27 mouse cellular contexts compared by ENCODE assay signal in the genomic region with DNA sequence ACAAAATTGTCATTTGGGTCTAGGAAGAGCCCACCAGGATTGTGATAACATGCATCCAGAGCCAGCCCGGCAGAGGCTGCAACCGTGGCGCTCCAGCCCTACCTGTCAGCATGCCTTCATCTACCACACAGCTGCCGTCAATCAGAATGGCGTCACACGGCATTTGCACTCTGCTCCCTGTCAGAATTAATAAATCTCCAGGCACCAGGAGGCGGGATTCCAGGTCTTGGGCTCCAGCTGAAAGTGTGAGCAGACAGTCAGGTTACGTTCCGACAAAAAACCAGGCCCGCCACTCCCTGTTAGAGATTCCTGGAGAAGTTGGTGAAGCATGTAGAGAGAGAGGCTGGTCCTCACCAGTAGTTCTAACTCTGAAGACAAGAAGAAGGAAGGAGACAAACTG.
A peak's percentile ranks its signal among the peaks of the same experiment; 100 is the strongest.
DNase-seq lines count a peak whose midpoint lies in the region; ATAC-seq lines count a peak whose summit lies in the region.
"Had no signal": no experiment of that assay in that cellular context is flagged by ENCODE, and none has a peak within 500 bp of the region (broad histone marks: within the 10 kb centered on the region; RNA-seq: fewer than 3 reads in every experiment).

No protein-coding gene starts in this region.

- H3K27me3 ChIP-seq in kidney, embryonic 15.5 days, result no peaks in the 10 kb centered on the region
- no peaks in the 10 kb centered on the region for H3K27me3 ChIP-seq in embryonic facial prominence, embryonic 10.5 days (replicated peaks; ENCODE audit: low read depth, poor library complexity, severe bottlenecking)
- no peaks in the 10 kb centered on the region for H3K27me3 ChIP-seq in midbrain, embryonic 11.5 days (ENCODE audit: control insufficient read depth, insufficient read depth, low read length)
- H3K27me3 ChIP-seq: embryonic facial prominence, embryonic 15.5 days; forebrain, embryonic 12.5 days; heart, embryonic 13.5 days; limb, embryonic 15.5 days; liver, embryonic 13.5 days had no signal

- no peak overlapping the region for H3K4me3 ChIP-seq in kidney, embryonic 15.5 days (replicated peaks)
- no peak overlapping the region for H3K4me3 ChIP-seq in embryonic facial prominence, embryonic 10.5 days
- no peak overlapping the region for H3K4me3 ChIP-seq in midbrain, embryonic 11.5 days (ENCODE audit: low read depth, low read length)
- H3K4me3 ChIP-seq: embryonic facial prominence, embryonic 15.5 days; forebrain, embryonic 12.5 days; heart, embryonic 13.5 days; limb, embryonic 15.5 days; liver, embryonic 13.5 days had no signal

- no peak overlapping the region for H3K27ac ChIP-seq in kidney, embryonic 15.5 days
- no peak overlapping the region for H3K27ac ChIP-seq in embryonic facial prominence, embryonic 10.5 days (replicated peaks)
- H3K27ac ChIP-seq in midbrain, embryonic 11.5 days (ENCODE audit: low read depth, low read length), result no peak overlapping the region
- H3K27ac ChIP-seq: embryonic facial prominence, embryonic 15.5 days; forebrain, embryonic 12.5 days; heart, embryonic 13.5 days; limb, embryonic 15.5 days; liver, embryonic 13.5 days; macrophage had no signal

- no peaks in the 10 kb centered on the region for H3K4me1 ChIP-seq in kidney, embryonic 15.5 days
- no peaks in the 10 kb centered on the region for H3K4me1 ChIP-seq in embryonic facial prominence, embryonic 10.5 days
- no peaks in the 10 kb centered on the region for H3K4me1 ChIP-seq in midbrain, embryonic 11.5 days (ENCODE audit: control insufficient read depth, insufficient read depth, low read length)
- H3K4me1 ChIP-seq: embryonic facial prominence, embryonic 15.5 days; forebrain, embryonic 12.5 days; heart, embryonic 13.5 days; limb, embryonic 15.5 days; liver, embryonic 13.5 days had no signal

- H3K9me3 ChIP-seq in kidney, embryonic 15.5 days (replicated peaks), result no peaks in the 10 kb centered on the region
- no peaks in the 10 kb centered on the region for H3K9me3 ChIP-seq in embryonic facial prominence, embryonic 10.5 days
- H3K9me3 ChIP-seq in midbrain, embryonic 11.5 days (ENCODE audit: control insufficient read depth, low read length), result no peaks in the 10 kb centered on the region
- H3K9me3 ChIP-seq: embryonic facial prominence, embryonic 15.5 days; forebrain, embryonic 12.5 days; heart, embryonic 13.5 days; limb, embryonic 15.5 days; liver, embryonic 13.5 days had no signal

- no peaks in the 10 kb centered on the region for H3K36me3 ChIP-seq in kidney, embryonic 15.5 days
- H3K36me3 ChIP-seq in embryonic facial prominence, embryonic 10.5 days (replicated peaks), result no peaks in the 10 kb centered on the region
- H3K36me3 ChIP-seq in midbrain, embryonic 11.5 days (ENCODE audit: control insufficient read depth, insufficient read depth, low read length), result no peaks in the 10 kb centered on the region
- H3K36me3 ChIP-seq: embryonic facial prominence, embryonic 15.5 days; forebrain, embryonic 12.5 days; heart, embryonic 13.5 days; limb, embryonic 15.5 days; liver, embryonic 13.5 days had no signal

- no peak overlapping the region for H3K4me2 ChIP-seq in kidney, embryonic 15.5 days
- H3K4me2 ChIP-seq in midbrain, embryonic 11.5 days, result no peak overlapping the region
- H3K4me2 ChIP-seq: embryonic facial prominence, embryonic 15.5 days; forebrain, embryonic 12.5 days; heart, embryonic 13.5 days; limb, embryonic 15.5 days; liver, embryonic 13.5 days had no signal

- H3K9ac ChIP-seq in kidney, embryonic 15.5 days, result no peak overlapping the region
- no peak overlapping the region for H3K9ac ChIP-seq in midbrain, embryonic 11.5 days (ENCODE audit: low read length)
- H3K9ac ChIP-seq: embryonic facial prominence, embryonic 15.5 days; forebrain, embryonic 12.5 days; forebrain, postnatal 0 days; heart, embryonic 13.5 days; limb, embryonic 15.5 days; liver, embryonic 13.5 days had no signal

- DNase-seq in kidney, adult 11 months, result peak; percentile 34
- DNase-seq in embryonic facial prominence, embryonic 10.5 days (ENCODE audit: low spot score), result peak; percentile 38
- peak; percentile 13 to 50 for DNase-seq in kidney, adult 8-10 months
- peak; percentile 36 to 69 for DNase-seq in kidney, postnatal 36 days
- no peak for DNase-seq in thymus, postnatal 0 days (ENCODE audit: low spot score)
- DNase-seq in midbrain, embryonic 11.5 days (ENCODE audit: low spot score, missing footprints), result no peak
- DNase-seq: adrenal gland, adult 2 months; adrenal gland, postnatal 36 days; cerebellum, adult 2 months; cerebellum, postnatal 36 days; embryo, embryonic 11 days; forebrain, postnatal 0 days; heart, postnatal 10 days; liver, embryonic 13.5 days; lung, adult 2 months; lung, postnatal 10 days; midbrain, embryonic 14.5 days; right cerebral cortex, postnatal 25 days; thymus, postnatal 25 days had no signal

- ATAC-seq in kidney, embryonic 15.5 days (replicated peaks; ENCODE audit: low FRiP score), result no peak
- no peak for ATAC-seq in midbrain, embryonic 11.5 days (ENCODE audit: low FRiP score)
- ATAC-seq: CD4-positive, CD25-positive, alpha-beta regulatory T cell, adult 4 months; forebrain, postnatal 0 days; hindbrain, embryonic 16.5 days had no signal

- WGBS in kidney, embryonic 15.5 days, result 54% methylated on average over 10 of the region's 10 CpGs
- WGBS in embryonic facial prominence, embryonic 10.5 days, result 73% methylated on average over 10 of the region's 10 CpGs
- 78% methylated on average over 10 of the region's 10 CpGs for WGBS in midbrain, embryonic 11.5 days

Comparison
In these comparisons a context has a peak if more than half of its experiments do, and no peak if none do; other contexts are left out.
1. DNase-seq: peak in kidney, adult 11 months (single experiment), embryonic facial prominence, embryonic 10.5 days (single experiment), kidney, adult 8-10 months (2 of 2) and kidney, postnatal 36 days (2 of 2); none in thymus, postnatal 0 days (single experiment) and midbrain, embryonic 11.5 days (single experiment).